Mouse (Mus musculus) liver, embryonic 12.5 days (tissue): ENCODE measurements around the gene Ifne. TPM values are rescaled to one million over a fixed set of nuclear protein-coding genes. Genes with fewer than 3 reads are reported as not detected.

Experiments used
- ATAC-seq: fragments of 200-750 bp; cut with Nextera tagmentation; 2 replicates; pipeline ENCODE4 v1.8.0; 2017; ENCODE audit warnings: moderate number of reproducible peaks, mild to moderate bottlenecking, moderate library complexity
- H3K27ac ChIP-seq: fragments of 300-500 bp; sonication (generic); 2 replicates; pipeline ENCODE4 v1.5.1; 2016; ENCODE audit warnings: mild to moderate bottlenecking
- H3K27me3 ChIP-seq: fragments of 300-500 bp; sonication (generic); replicated peaks from 2 replicates; pipeline ENCODE4 v1.6.1; 2016; ENCODE audit warnings: mild to moderate bottlenecking, moderate library complexity
- H3K36me3 ChIP-seq: fragments of 300-500 bp; sonication (generic); 2 replicates; pipeline ENCODE4 v1.6.1; 2016; ENCODE audit warnings: mild to moderate bottlenecking, moderate library complexity
- H3K4me1 ChIP-seq: fragments of 300-500 bp; sonication (generic); 2 replicates; pipeline ENCODE4 v1.6.1; 2016
- H3K4me2 ChIP-seq: fragments of 300-500 bp; sonication (generic); 2 replicates; pipeline ENCODE4 v1.6.1; 2016; ENCODE audit warnings: mild to moderate bottlenecking, moderate library complexity
- H3K4me3 ChIP-seq: fragments of 300-500 bp; sonication (generic); 2 replicates; pipeline ENCODE4 v1.5.1; 2016; ENCODE audit warnings: mild to moderate bottlenecking, moderate library complexity
- H3K9ac ChIP-seq: fragments of 300-500 bp; sonication (generic); 2 replicates; pipeline ENCODE4 v1.6.1; 2016; ENCODE audit warnings: mild to moderate bottlenecking, moderate library complexity
- H3K9me3 ChIP-seq: fragments of 300-500 bp; sonication (generic); replicated peaks from 2 replicates; pipeline ENCODE4 v1.6.1; 2016; ENCODE audit warnings: mild to moderate bottlenecking, moderate library complexity
- WGBS: fragments of 180-500 bp; shearing (Covaris S2); methylation state at CpG from one replicate; pipeline ENCODE4 v1.1.7; 2016; ENCODE audit not compliant: insufficient replicate concordance; 5-methylcytosine and 5-hydroxymethylcytosine counted together
- polyA plus RNA-seq: library from polyadenylated mRNA; unstranded; fragments of >200 nt; fragmentation: Nextera tagmentation; extraction: Ambion mirVana; gene quantifications from 2 replicates; pipeline ENCODE4 v1.2.1, GENCODE M21; 2016

The Ifne gene
- not detected in 2 replicates for polyA plus RNA-seq

- no peak within 1 kb of the TSS for H3K4me3 ChIP-seq
- no peaks in the 10 kb centered on the region for H3K9me3 ChIP-seq
- H3K4me1 ChIP-seq, result peaks cover 35% of the 10 kb centered on the region
- H3K36me3 ChIP-seq, result no peaks in the 10 kb centered on the region
- no peak within 1 kb of the TSS for H3K4me2 ChIP-seq
- no peaks in the 10 kb centered on the region for H3K27me3 ChIP-seq
- 77% methylated on average over 8 of the region's 8 CpGs for WGBS
- no peak within 1 kb of the TSS for H3K9ac ChIP-seq
- no peak for ATAC-seq
- no peak within 1 kb of the TSS for H3K27ac ChIP-seq
These were observed at the start of gene Ifne for GRCm38 (mm10) chr4:88880101-88880500. Gene Ifne, minus strand, starts transcription at chr4:88880201.

- H3K27me3 ChIP-seq, result no peaks in the 10 kb centered on the region
- ATAC-seq, result no peak
- no peak overlapping the region for H3K4me3 ChIP-seq
- WGBS, result 71% methylated on average over 4 of the region's 4 CpGs
- H3K9me3 ChIP-seq, result no peaks in the 10 kb centered on the region; the same call in 1 of the 2 replicates
- H3K4me1 ChIP-seq, result no peaks in the 10 kb centered on the region
- H3K9ac ChIP-seq, result no peak overlapping the region
- peaks cover 13% of the 10 kb centered on the region for H3K36me3 ChIP-seq
- H3K27ac ChIP-seq, result no peak overlapping the region
- no peak overlapping the region for H3K4me2 ChIP-seq
These were observed 48.5 kb upstream of the Ifne start for GRCm38 (mm10) chr4:88928341-88929102.

GRCm38 (mm10) chr4:88927850-88928249 is 47.8 kb upstream of the Ifne start:
- no peaks in the 10 kb centered on the region; the same call in 1 of the 2 replicates for H3K9me3 ChIP-seq
- H3K27ac ChIP-seq, result no peak overlapping the region
- H3K27me3 ChIP-seq, result no peaks in the 10 kb centered on the region
- H3K4me3 ChIP-seq, result no peak overlapping the region
- H3K9ac ChIP-seq, result no peak overlapping the region
- H3K4me2 ChIP-seq, result no peak overlapping the region
- no peaks in the 10 kb centered on the region for H3K4me1 ChIP-seq
- ATAC-seq, result no peak
- peaks cover 13% of the 10 kb centered on the region for H3K36me3 ChIP-seq
- 73% methylated on average over 2 of the region's 2 CpGs for WGBS

- Histone ChIP-seq H3K4me2 (no peak overlapping the region), H3K4me3 (no peak overlapping the region), H3K9me3 (no peaks in the 10 kb centered on the region; the same call in 1 of the 2 replicates), H3K36me3 (peaks cover 13% of the 10 kb centered on the region), H3K27ac (no peak overlapping the region), H3K4me1 (no peaks in the 10 kb centered on the region), H3K27me3 (no peaks in the 10 kb centered on the region), H3K9ac (no peak overlapping the region)
- WGBS, result 75% methylated on average over 1 of the region's 1 CpGs
- ATAC-seq, result no peak
These were observed 46.6 kb upstream of the Ifne start for GRCm38 (mm10) chr4:88926637-88927036.

- Histone ChIP-seq H3K4me1 (no peaks in the 10 kb centered on the region), H3K4me3 (no peak overlapping the region), H3K27ac (no peak overlapping the region), H3K27me3 (no peaks in the 10 kb centered on the region), H3K4me2 (no peak overlapping the region), H3K9ac (no peak overlapping the region), H3K36me3 (peaks cover 13% of the 10 kb centered on the region), H3K9me3 (no peaks in the 10 kb centered on the region; the same call in 1 of the 2 replicates)
- 72% methylated on average over 1 of the region's 1 CpGs for WGBS
- ATAC-seq, result no peak
These were observed 46.1 kb upstream of the Ifne start for GRCm38 (mm10) chr4:88926082-88926481.

- no peaks in the 10 kb centered on the region; the same call in 1 of the 2 replicates for H3K9me3 ChIP-seq
- no peak overlapping the region for H3K9ac ChIP-seq
- H3K27me3 ChIP-seq, result no peaks in the 10 kb centered on the region
- H3K27ac ChIP-seq, result no peak overlapping the region
- H3K4me3 ChIP-seq, result no peak overlapping the region
- WGBS, result 86% methylated on average over 2 of the region's 2 CpGs
- no peak for ATAC-seq
- no peaks in the 10 kb centered on the region for H3K4me1 ChIP-seq
- no peak overlapping the region for H3K4me2 ChIP-seq
- H3K36me3 ChIP-seq, result peaks cover 13% of the 10 kb centered on the region
These were observed 45.5 kb upstream of the Ifne start for GRCm38 (mm10) chr4:88925456-88925855.

GRCm38 (mm10) chr4:88921280-88921679 is 41.3 kb upstream of the Ifne start:
- peaks cover 10% of the 10 kb centered on the region for H3K36me3 ChIP-seq
- 86% methylated on average over 5 of the region's 5 CpGs for WGBS
- H3K27me3 ChIP-seq, result no peaks in the 10 kb centered on the region
- H3K4me3 ChIP-seq, result no peak overlapping the region
- H3K4me2 ChIP-seq, result no peak overlapping the region
- peaks cover 8% of the 10 kb centered on the region; the same call in 1 of the 2 replicates for H3K4me1 ChIP-seq
- no peak overlapping the region for H3K9ac ChIP-seq
- no peak for ATAC-seq
- no peak overlapping the region for H3K27ac ChIP-seq
- H3K9me3 ChIP-seq, result no peaks in the 10 kb centered on the region; the same call in 1 of the 2 replicates

GRCm38 (mm10) chr4:88917770-88918460 is 37.9 kb upstream of the Ifne start:
- no peak overlapping the region for H3K4me2 ChIP-seq
- H3K9ac ChIP-seq, result no peak overlapping the region
- no peak overlapping the region for H3K4me3 ChIP-seq
- H3K9me3 ChIP-seq, result no peaks in the 10 kb centered on the region
- H3K4me1 ChIP-seq, result peaks cover 25% of the 10 kb centered on the region
- no peak for ATAC-seq
- no peaks in the 10 kb centered on the region for H3K36me3 ChIP-seq
- no peaks in the 10 kb centered on the region for H3K27me3 ChIP-seq
- no peak overlapping the region for H3K27ac ChIP-seq
- WGBS, result 70% methylated on average over 5 of the region's 5 CpGs

- Histone ChIP-seq H3K9ac (no peak overlapping the region), H3K27me3 (no peaks in the 10 kb centered on the region), H3K4me1 (peaks cover 35% of the 10 kb centered on the region), H3K9me3 (no peaks in the 10 kb centered on the region), H3K4me3 (no peak overlapping the region), H3K4me2 (no peak overlapping the region), H3K27ac (no peak overlapping the region), H3K36me3 (no peaks in the 10 kb centered on the region)
- WGBS, result 76% methylated on average over 4 of the region's 4 CpGs
- ATAC-seq, result no peak
These were observed 36.3 kb upstream of the Ifne start for GRCm38 (mm10) chr4:88916306-88916705.

- no peak overlapping the region for H3K27ac ChIP-seq
- no peaks in the 10 kb centered on the region for H3K9me3 ChIP-seq
- 16% methylated on average over 1 of the region's 1 CpGs for WGBS
- peak; percentile 94 for ATAC-seq
- H3K9ac ChIP-seq, result no peak overlapping the region
- no peaks in the 10 kb centered on the region for H3K27me3 ChIP-seq
- H3K36me3 ChIP-seq, result no peaks in the 10 kb centered on the region
- H3K4me2 ChIP-seq, result peak overlapping the region; percentile 29
- H3K4me3 ChIP-seq, result no peak overlapping the region
- peaks cover 35% of the 10 kb centered on the region for H3K4me1 ChIP-seq
These were observed 34.0 kb upstream of the Ifne start for GRCm38 (mm10) chr4:88913984-88914383.

- 44% methylated on average over 2 of the region's 2 CpGs for WGBS
- Histone ChIP-seq H3K36me3 (no peaks in the 10 kb centered on the region), H3K4me3 (no peak overlapping the region)
These were observed 32.9 kb upstream of the Ifne start for GRCm38 (mm10) chr4:88912882-88913281.

GRCm38 (mm10) chr4:88912187-88912586 is 32.2 kb upstream of the Ifne start:
- H3K9ac ChIP-seq, result no peak overlapping the region
- 55% methylated on average over 9 of the region's 9 CpGs for WGBS
- H3K9me3 ChIP-seq, result no peaks in the 10 kb centered on the region
- no peak overlapping the region for H3K4me2 ChIP-seq
- no peak overlapping the region for H3K4me3 ChIP-seq
- H3K27me3 ChIP-seq, result no peaks in the 10 kb centered on the region
- peaks cover 27% of the 10 kb centered on the region for H3K4me1 ChIP-seq
- no peak overlapping the region for H3K27ac ChIP-seq
- no peaks in the 10 kb centered on the region for H3K36me3 ChIP-seq
- ATAC-seq, result no peak

More at GRCm38 (mm10) chr4:88912882-88913281, 32.9 kb upstream of the Ifne start:
- Histone ChIP-seq H3K4me2 (no peak overlapping the region), H3K27me3 (no peaks in the 10 kb centered on the region), H3K9me3 (no peaks in the 10 kb centered on the region), H3K27ac (no peak overlapping the region), H3K9ac (no peak overlapping the region; the same call in 1 of the 2 replicates), H3K4me1 (peaks cover 29% of the 10 kb centered on the region)
- ATAC-seq, result peak; percentile 74
